Mouse (Mus musculus): ENCODE data around the gene Tmem216.

Gene Tmem216

DNA sequence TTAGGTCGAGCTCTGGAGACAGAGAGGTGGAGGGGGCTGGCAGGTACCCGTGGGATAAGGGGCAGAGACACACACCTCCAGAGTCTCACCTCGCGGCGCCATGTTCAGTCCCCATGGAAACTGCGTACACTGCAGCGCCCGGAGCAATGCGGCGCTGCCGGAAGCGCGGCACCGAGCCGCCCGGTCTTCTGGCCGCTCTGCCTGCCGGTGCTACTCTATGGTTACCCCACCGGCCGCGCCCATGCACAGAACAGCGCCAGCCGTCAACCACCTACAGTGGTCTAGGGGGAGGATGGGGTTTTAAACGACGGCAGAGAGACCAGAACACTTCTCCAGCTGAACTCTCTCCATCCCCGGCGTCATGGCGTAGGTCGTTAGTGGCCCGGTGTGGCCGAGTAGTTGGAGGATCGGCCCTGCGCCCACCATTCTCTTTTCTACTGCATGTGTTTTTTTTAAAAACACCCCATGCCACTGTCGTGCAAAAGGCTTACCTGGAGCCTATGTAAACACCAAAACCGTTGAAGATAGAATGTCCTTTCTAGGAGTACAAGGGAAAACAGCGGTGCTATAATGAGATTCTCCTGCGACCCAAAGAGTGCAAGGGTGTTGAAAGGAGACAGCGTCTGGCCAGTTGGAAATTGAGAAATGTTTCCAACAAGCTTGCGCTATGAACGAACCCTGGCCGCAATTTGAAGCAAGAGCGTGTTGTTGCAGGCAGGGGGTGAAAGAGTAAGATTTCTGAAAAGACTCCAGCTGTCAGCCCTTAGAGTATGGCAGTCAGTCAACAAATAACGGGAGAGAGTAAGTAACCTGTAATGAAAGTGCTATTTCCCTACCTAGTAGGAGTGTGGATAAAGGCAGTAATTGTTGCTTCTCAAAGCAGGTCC lies at the start of gene Tmem216:
Tmem216 (minus strand) TSS at position 615 of the 887 bp plus-strand sequence.
- DNase-seq (ENCODE audit: low spot score in 2 of 2): peak; percentile 46 to 80

DNA sequence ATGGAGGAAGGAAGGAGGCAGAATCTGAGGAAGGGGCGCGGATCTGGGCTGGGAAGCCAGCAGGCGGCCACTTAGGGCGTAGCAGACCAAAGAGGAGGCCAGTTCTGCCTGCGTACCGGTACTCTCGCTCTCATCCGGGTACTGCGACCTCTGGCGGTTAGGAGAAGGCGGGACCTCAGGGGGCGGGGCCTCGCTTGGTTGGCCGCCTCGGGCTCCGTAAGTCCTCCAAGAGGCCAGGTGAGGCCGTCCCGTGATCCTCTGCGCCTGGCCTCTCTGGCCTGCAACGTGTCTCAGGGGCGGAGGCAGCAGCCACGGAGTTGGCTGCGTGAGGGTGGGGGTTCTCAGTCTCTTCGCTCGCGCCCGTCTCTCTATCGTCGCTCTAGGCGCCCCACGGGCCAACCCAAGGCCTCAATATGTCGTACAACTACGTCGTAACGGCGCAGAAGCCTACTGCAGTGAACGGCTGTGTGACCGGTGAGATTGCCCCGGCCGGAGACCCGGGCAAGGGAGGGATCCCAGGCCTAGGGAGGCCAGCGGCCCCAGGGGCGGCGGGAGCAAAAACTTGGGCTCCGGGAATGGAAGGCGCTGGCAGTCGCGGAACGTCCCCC lies 49.4 kb upstream of the Tmem216 start, which contains the start of the genes Ddb1 and Tkfc:
Ddb1 (plus strand) TSS at position 35 of the 608 bp plus-strand sequence.
Tkfc (minus strand) TSS at position 362 of the 608 bp plus-strand sequence.
- DNase-seq (ENCODE audit: low spot score in 2 of 2): peak; percentile 99

DNA sequence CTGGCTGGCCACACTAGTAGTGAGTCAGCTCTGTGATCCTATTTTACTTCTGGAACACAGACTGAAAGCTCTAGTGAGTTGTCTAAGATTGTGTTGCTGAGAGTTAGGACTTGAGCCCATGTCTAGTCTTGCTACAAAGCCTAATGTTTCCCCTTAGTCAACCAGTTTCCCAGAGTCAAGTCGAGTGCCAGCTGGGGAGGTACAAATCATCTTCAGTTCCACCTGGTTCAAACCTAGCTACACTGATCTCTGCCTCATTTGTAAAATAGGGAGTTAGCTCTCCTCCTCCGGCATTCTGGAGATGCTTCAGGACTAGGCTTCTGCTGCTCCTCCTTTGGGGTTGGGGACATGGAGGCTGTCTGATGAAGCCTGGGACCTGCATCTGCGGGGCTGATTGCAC lies 48.5 kb upstream of the Tmem216 start:
- no peak for DNase-seq (ENCODE audit: low spot score in 2 of 2)

DNA sequence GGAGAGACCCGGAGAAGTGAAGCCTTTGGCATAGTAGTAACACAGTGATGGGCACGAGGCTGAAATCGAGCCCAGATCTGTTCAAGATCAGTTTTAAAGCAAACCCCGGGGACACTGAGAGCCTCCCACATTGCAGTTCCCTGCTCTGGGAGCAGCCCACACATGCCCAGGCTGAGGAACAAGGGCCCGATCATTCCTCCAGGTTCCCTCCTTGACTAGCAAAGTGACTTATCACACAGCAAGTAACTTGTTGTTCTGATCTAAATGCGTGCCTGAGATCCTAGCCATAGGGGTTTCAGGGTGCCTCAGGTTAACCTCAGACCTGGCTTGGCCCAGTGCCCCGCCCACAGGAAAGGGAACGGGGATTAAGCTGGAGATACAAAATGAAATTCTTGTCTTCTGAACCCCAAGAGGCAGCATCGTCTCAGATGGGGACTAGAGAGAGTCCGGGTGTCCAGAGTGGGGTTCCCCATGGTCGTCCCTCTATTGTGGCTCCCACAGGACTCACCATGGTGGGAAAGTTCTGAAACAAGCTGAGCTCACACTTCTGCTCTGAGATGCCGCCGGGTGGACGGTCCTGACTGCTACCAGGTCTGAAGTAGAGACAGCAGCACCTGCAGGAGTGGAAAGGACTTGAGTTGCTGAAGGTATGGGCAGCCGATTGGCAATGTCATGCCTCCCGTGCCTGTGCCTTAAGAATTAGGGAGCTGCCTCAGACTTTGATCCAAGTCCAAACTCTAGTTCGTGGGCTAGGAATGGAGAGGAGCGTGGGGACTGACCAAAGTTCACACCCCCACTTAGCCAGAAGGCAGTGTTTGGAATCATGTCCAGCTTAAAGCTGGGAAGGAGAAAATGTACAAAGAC lies 47.9 kb upstream of the Tmem216 start:
- DNase-seq (ENCODE audit: low spot score in 2 of 2): no peak

DNA sequence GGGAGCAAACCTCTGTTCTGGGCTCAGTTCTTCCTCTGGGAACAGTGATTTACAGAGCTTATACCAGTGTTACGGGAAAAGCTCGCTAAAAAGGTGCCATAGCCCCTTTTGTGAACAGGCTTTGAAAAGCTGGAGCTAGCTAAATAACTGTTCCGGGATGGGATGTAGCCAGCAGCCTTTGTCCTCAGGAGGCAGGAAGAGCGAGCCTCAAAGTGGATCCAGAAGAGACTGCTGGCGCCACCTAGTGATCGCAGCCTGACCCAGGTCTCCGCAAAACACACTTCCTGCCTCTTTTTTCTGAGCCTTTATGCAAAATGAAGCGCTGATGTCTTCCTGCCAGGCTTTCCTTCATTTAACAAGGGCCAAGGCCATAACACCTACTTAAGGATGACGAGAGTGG lies 46.7 kb upstream of the Tmem216 start:
- peak; percentile 78 to 90 for DNase-seq (ENCODE audit: low spot score in 2 of 2)

DNA sequence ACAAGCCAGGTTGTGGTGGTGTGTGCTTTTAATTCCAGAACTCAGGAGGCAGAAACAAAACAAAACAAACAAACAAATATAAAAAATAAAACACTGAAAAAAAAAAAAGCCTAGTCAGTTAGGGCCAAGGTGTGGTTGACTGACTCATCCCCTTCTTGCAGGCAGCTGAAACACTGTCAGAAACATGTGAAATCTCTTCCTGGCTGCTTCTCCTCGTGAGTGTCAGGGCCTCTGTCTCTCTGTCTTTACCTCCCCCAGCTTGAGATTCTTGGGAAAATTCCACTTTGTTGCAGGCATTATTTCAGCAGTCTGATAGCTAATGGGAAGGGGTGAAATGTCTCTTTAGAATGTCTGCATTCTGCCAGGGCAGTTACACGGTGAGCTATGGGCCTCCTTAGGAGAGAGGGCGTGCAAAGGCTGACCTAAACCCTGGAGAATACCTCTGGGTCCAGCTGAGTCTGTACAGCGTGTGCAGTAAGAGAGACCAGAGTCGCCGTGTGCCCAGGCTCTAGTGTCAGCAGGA lies 46.3 kb upstream of the Tmem216 start:
- DNase-seq (ENCODE audit: low spot score in 2 of 2): peak in 1 of 2 experiments; percentile 6

DNA sequence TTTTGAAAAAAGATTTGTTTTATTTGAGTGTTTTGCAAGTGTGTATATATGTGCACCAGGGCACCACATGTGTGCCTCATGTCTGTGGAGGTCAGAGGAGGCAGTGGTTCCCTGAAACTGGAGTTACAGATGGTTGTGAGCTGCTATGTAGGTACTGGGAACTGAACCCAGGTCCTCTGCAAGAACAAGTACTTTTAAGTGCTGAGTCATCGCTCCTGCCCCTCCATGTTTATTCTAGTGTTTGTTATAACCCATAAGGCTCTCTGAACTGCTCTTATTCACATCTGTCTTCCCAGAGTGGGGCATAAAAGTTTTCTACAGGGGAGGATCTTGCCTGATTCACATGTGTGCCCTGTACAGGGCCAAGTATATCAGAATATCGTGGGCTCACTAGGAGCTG lies 43.6 kb upstream of the Tmem216 start:
- DNase-seq (ENCODE audit: low spot score in 2 of 2): no peak

DNA sequence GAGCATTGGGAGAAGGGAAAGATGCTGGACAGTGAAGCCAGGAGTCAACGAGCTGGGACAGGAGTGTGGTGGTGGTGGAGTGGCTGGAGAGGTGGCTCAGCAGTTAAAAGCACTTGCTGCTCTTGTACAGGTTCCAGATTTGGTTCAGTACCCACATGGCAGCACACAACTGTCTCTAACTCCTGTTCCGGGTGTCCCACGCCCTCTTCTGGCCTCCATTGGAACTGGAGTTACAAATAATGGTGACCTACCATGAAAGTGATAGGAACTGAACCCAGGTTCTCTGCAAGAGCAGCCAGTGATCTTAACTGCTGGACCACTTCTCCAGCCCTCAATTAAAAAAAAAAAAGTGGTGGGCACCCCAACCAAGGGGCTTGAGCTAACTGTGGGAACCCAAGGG lies 42.1 kb upstream of the Tmem216 start:
- DNase-seq (ENCODE audit: low spot score in 2 of 2): no peak

DNA sequence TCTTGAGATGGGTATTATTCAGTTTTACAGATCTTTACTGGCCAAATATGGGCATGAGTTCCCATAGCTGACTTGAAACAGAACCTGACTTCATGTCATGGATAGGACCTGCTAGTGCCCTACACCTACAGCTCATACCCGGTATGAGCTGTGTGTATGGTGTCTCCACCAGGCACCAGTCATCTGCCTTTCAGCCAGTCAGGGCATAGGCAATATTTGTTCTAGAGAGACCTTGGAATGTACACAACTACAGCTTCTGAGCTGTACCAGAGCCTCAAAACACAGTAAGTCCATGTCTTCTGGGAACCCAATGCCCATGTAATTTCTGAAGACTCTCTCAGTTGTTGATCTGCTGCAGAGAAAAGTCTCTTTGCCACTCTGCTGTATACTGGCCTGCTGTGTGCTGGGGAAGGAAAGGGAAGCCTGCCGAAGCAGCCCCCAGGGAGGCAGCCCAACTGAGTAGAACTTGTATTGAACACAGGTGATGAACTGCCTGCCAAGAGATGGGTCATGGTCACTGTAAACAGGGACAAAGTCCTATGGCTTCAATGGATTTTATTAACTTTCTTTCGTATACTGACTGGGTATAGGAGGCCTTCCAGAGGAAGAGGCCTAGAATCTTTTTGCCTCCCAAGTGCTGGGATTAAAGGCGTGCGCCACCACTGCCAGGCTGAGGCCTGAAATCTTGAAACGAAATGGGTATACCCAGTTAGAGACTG lies 35.8 kb upstream of the Tmem216 start:
- no peak for DNase-seq (ENCODE audit: low spot score in 2 of 2)

DNA sequence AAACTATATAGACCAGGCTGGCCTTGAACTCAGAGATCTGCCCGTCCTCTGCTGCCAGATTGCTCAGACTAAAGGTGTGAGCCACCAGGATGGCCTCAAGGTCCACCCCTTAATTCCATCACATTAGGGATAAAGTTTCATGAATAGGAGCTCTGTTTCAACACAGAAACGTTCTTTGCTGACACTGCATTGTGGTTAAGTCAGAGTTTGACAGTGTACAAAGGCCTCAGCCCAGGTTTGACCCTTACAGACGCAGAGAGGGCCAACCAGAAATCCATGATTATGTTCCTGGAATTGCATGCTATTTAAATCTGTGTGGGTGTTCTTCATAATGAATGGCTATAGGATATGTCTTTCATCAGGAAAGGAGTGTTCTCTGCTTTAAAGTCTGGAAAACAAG lies 34.3 kb upstream of the Tmem216 start:
- DNase-seq (ENCODE audit: low spot score in 2 of 2): no peak

DNA sequence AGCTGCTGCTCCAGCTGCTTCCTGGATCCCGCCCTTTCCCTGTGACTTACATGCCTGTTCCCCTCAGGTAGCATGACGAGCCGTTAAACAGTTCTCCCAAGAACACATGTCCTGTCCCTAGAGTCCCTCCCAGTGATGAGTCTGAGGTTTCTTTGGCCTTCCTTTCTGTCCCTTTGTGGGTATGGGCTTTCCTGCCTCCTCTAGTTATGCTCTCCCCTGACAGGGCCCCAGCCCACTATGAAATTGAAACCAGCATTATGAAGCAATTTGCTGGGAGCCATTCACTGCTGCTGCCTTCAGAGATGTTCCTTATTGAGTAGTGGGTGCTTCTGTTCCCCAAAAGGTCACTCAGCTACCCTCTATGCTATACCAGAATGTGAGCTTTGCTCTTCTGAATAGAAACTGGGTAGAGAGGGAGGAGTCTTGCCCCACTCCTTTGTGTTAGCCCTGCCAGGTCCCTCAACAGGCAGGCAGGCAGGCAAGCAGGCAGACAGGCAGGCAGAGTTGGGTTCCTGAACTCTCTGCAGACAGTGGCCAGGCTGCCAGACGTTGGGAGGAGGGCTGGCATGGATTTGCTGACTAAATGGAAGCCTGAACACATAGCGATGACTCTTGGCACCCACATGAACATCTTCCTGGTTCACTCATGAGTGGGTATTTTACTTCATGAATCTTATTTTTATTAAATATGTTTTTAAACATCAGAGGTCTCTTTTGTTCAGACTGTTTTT lies 33.3 kb upstream of the Tmem216 start:
- DNase-seq (ENCODE audit: low spot score in 2 of 2): no peak

DNA sequence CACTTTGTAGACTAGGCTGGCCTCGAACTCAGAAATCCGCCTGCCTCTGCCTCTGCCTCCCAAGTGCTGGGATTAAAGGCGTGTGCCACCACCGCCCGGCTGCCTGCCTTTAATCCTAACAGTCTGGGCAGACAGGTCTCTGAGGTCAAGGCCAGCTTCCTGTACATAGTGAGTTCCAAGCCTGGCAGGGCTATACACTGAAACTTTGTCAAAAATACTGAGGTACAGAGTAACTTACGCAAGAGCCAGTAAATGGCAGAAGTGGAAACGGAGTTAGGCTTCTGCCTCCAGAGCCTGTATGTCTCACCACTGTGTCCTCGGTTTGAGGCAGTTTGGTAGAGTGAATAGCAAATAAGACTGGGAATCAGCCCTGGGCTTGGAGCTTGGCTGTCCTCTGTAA lies 31.2 kb upstream of the Tmem216 start:
- DNase-seq (ENCODE audit: low spot score in 2 of 2): no peak

DNA sequence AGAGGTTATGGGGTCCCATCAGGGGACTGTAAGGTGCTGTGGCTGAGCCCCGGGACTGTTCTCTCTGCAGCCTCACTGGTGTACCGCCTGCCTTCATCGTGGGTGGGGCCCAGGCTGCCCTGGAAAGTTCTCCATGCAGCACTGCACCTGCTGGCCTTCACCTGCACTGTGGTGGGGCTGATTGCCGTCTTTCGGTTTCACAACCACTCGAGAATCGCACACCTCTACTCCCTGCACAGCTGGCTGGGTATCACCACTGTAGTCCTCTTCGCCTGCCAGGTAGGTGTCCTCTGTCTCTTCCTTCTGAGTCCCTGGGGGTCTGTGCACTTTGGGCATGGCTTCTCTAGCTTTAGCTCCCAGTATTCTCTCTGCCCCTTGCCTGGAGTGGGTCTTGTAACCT lies 29.1 kb upstream of the Tmem216 start:
- no peak for DNase-seq (ENCODE audit: low spot score in 2 of 2)

DNA sequence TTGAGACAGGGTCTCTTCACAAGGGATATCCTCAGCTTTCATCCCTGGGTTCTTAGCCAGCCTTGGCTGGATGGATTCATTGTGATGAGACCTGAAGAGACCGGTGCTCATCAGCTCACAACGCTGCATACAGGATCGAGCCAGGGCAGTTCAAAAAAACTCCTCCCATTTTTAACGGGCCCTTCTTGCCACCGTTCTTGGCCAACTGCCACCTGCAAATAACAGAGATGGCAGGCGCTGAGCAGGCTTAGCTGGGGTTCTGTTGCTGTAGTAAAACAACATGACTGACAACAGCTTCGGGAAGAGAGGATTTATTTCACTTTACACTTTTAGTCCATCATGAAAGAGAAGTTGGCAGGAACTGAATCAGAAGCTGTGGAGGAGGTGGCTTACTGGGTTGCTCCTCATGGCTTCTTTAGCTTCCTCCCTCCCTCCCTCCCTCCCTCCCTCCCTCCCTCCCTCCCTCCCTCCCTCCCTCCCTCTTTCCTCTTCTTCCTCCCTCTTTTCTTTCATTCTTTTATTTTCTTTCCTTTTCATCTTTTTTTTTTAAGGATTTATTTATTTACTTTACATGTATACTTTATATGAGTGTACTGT lies 27.6 kb upstream of the Tmem216 start:
- no peak for DNase-seq (ENCODE audit: low spot score in 2 of 2)

DNA sequence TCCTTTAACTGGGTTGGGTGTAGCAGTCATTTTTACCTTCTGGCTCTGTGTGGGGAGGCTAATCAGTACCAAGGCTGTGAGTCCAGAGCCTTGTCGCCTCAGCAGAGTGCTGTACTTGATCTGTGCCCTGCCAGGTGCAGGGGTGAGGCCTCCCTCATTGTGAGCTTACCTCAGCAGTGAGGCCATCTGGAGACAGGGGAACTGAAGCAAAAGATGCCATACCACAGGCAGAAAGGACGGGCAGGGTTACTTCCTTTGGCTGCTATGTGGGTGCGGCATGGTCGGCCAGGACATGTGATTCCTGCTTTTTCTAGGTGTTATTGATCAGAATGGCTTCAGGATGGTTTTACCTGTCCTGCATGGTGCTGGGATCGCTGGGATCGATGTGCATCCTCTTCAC lies 25.9 kb upstream of the Tmem216 start:
- DNase-seq (ENCODE audit: low spot score in 2 of 2): no peak

DNA sequence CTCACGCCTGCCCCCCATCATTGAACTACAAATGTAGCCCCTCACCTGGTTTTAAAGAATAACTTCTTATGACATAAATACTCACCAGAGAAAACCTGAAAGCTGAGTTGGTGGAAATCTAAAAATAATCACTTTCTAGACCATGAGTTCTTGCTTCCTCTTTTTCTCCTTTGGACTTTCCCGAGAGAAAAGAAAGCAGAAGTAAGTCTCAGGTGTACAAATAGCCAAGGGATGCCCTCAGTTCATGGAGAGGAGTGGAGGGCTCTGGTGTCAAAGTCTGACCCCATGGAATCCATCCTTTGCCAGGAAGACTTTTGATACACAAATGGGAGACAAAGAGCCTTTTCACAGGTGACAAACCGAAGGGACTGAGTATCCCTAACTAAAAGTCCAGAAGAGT lies 24.7 kb upstream of the Tmem216 start:
- DNase-seq (ENCODE audit: low spot score in 2 of 2): no peak

DNA sequence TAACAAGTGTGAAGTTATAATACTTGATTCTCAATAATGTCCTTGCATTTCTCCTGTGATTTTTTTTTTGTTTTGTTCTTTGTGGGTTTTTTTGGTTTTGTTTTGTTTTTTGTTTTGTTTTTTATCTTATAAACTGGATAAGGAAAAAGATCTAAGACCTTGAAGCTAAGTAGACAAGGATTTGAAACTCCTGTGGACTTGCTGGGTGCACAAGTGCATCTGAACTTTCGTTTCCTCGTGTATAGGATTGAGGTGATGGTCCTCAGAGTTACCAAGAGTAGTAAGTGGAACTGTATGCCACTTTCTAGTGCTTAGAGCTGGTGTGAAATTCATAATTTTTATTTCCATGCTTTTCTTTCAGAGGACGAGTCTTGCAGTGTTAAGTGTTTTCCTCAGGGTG lies 24.1 kb upstream of the Tmem216 start:
- DNase-seq (ENCODE audit: low spot score in 2 of 2): no peak

DNA sequence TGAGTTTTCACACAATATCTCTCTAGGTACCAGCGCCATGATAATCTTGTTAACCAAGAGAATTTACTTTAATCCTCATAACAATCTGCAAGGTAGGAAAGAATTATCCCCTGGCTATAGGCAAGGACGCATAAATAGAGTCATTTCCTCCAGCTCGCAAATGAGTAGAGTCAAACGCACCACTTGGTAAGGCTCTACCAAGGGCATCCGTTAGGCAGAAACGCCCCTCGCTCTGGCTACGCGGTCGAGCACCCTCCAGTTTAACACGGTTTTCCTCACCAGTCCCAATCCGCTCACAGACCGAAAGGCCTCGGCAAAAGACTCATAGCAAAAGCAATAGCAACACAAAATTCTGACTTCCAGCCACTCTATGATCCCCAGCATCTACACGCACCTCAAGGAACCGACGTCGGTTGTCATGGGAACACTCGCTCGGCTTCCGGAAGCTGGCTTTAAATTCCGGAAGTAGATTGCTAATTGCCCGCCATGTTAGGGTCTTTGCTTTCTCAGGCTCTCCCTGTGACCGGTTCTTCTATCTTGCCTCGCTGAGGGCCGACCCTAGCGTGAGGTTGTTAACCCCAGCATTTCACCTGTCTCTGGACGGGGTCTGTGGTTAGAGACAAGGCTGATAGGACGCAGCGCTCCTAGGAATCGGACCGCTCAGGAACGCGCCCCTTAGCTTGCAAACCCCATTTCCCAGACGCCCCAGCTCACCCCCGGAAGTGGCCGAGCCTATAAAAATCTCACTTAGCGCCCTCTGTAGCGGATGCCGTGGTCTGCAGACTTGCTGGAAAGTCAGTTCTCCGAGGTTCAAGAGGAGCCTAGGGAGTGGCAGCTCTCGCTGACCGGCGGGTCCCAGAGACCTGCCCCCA lies 20.9 kb upstream of the Tmem216 start, which contains the start of the genes Cyb561a3 and Tmem138:
Cyb561a3 (plus strand) TSS at position 483 of the 872 bp plus-strand sequence.
Tmem138 (minus strand) TSS at position 673 of the 872 bp plus-strand sequence.
- DNase-seq (ENCODE audit: low spot score in 2 of 2): peak; percentile 83 to 89

DNA sequence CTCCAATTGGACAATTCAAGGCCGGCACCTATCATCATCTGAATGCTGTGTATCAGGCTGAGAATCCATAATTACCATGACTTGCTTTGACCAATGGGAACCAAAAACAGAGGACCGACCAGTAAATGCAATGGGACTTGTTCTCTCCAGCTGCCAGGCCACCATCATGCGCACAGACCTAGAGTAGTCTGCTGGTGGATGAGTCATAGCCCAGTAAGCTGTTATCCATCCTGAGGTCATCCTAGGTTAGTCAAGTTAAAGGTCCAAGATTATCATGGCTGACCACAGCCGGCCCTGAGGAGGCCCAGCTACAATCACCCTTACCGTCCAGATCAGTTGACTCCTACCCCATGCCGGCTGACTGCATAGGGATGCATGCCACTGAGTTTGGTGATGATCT lies 13.6 kb upstream of the Tmem216 start:
- DNase-seq (ENCODE audit: low spot score in 2 of 2): no peak
